Mouse (Mus musculus) heart, embryonic 14.5 days (tissue): ENCODE measurements at regions not wholly inside any gene's neighbourhood (a gene's known extent, or its start where the extent isn't known, plus 50 kb on each side); places are given as distances from the start of the nearest gene placed in this dataset.

Source experiments
- ATAC-seq: fragments of 200-750 bp; cut with Nextera tagmentation; 2 replicates; pipeline ENCODE4 v1.8.0; 2017; ENCODE audit warnings: low read depth, moderate TSS enrichment; ENCODE audit not compliant: insufficient number of reproducible peaks, insufficient read depth, low FRiP score
- H3K27ac ChIP-seq, 2 experiments: fragments of 200-500 bp in 1 of 2; fragments of 300-500 bp in 1 of 2; sonication (generic) in 1 of 2; replicated peaks in 1 of 2; 2 replicates each; pipeline ENCODE4 v1.5.1; 2012 to 2014; ENCODE audit warnings: low read depth in 2 of 2, low read length in 2 of 2, control low read depth in 1 of 2, mild to moderate bottlenecking in 1 of 2, mixed read lengths in 1 of 2; ENCODE audit not compliant: control insufficient read depth in 1 of 2, insufficient read depth in 1 of 2
- H3K27me3 ChIP-seq: fragments of 300-500 bp; sonication (generic); 2 replicates; pipeline ENCODE4 v1.6.1; 2014; ENCODE audit warnings: mild to moderate bottlenecking, low read length, control low read depth; ENCODE audit not compliant: control insufficient read depth, insufficient read depth
- H3K36me3 ChIP-seq: fragments of 300-500 bp; sonication (generic); 2 replicates; pipeline ENCODE4 v1.6.1; 2014; ENCODE audit warnings: mild to moderate bottlenecking, control low read depth, low read length, mixed read lengths; ENCODE audit not compliant: control insufficient read depth, insufficient read depth
- H3K4me1 ChIP-seq, 2 experiments: fragments of 200-500 bp in 1 of 2; fragments of 300-500 bp in 1 of 2; sonication (generic) in 1 of 2; 2 replicates each; pipeline ENCODE4 v1.6.1; 2012 to 2014; ENCODE audit warnings: low read length in 2 of 2, control low read depth in 1 of 2, mixed read lengths in 1 of 2; ENCODE audit not compliant: control insufficient read depth in 2 of 2, insufficient read depth in 2 of 2
- H3K4me2 ChIP-seq: fragments of 300-500 bp; sonication (generic); 2 replicates; pipeline ENCODE4 v1.6.1; 2014; ENCODE audit warnings: mild to moderate bottlenecking, low read length
- H3K4me3 ChIP-seq, 2 experiments: fragments of 200-500 bp in 1 of 2; fragments of 300-500 bp in 1 of 2; sonication (generic) in 1 of 2; 2 replicates each; pipeline ENCODE4 v1.5.1; 2012 to 2014; ENCODE audit warnings: low read length in 2 of 2, mild to moderate bottlenecking in 2 of 2, control low read depth in 1 of 2, low read depth in 1 of 2, moderate library complexity in 1 of 2; ENCODE audit not compliant: control insufficient read depth in 1 of 2, insufficient read depth in 1 of 2
- H3K9ac ChIP-seq: fragments of 300-500 bp; sonication (generic); 2 replicates; pipeline ENCODE4 v1.6.1; 2014; ENCODE audit warnings: mild to moderate bottlenecking, low read length
- H3K9me3 ChIP-seq: fragments of 300-500 bp; sonication (generic); 2 replicates; pipeline ENCODE4 v1.6.1; 2016; ENCODE audit warnings: low read length, control low read depth; ENCODE audit not compliant: control insufficient read depth
- WGBS: fragments of 180-500 bp; shearing (Covaris S2); extraction: QIAGEN DNeasy Blood & Tissue Kit; methylation state at CpG from one replicate; pipeline ENCODE4 v1.1.7; 2014; 5-methylcytosine and 5-hydroxymethylcytosine counted together

GRCm38 (mm10) chr12:110212716-110213115, 66.2 kb upstream of the Dio3 start:
- no peak overlapping the region for H3K4me3 ChIP-seq
- H3K27ac ChIP-seq: no peak overlapping the region
- H3K27me3 ChIP-seq: peaks cover 5% of the 10 kb centered on the region; the same call in 1 of the 2 replicates
- no peak for ATAC-seq
- no peaks in the 10 kb centered on the region for H3K9me3 ChIP-seq
- no peaks in the 10 kb centered on the region for H3K36me3 ChIP-seq
- H3K9ac ChIP-seq: no peak overlapping the region
- whole genome bisulfite sequencing: 63% methylated on average over 4 of the region's 4 CpGs
- no peaks in the 10 kb centered on the region for H3K4me1 ChIP-seq
- H3K4me2 ChIP-seq: no peak overlapping the region

GRCm38 (mm10) chr12:110214833-110215232, 64.0 kb upstream of the Dio3 start:
- 40% methylated on average over 8 of the region's 8 CpGs for WGBS
- no peaks in the 10 kb centered on the region for H3K36me3 ChIP-seq
- H3K4me3 ChIP-seq: no peak overlapping the region
- H3K27me3 ChIP-seq: no peaks in the 10 kb centered on the region
- no peak overlapping the region for H3K27ac ChIP-seq
- no peaks in the 10 kb centered on the region for H3K9me3 ChIP-seq
- H3K9ac ChIP-seq: no peak overlapping the region
- no peaks in the 10 kb centered on the region for H3K4me1 ChIP-seq
- H3K4me2 ChIP-seq: no peak overlapping the region
- ATAC-seq: no peak

- 57% methylated on average over 6 of the region's 6 CpGs for WGBS
- Histone ChIP-seq H3K9me3 (no peaks in the 10 kb centered on the region), H3K36me3 (no peaks in the 10 kb centered on the region), H3K4me2 (no peak overlapping the region), H3K9ac (no peak overlapping the region), H3K27me3 (no peaks in the 10 kb centered on the region), H3K4me1 (no peaks in the 10 kb centered on the region), H3K27ac (no peak overlapping the region), H3K4me3 (no peak overlapping the region)
- ATAC-seq: no peak
Observed at GRCm38 (mm10) chr12:110215311-110215710, 63.6 kb upstream of the Dio3 start.

- no peaks in the 10 kb centered on the region for H3K9me3 ChIP-seq
- H3K4me2 ChIP-seq: no peak overlapping the region
- H3K27ac ChIP-seq: no peak overlapping the region
- no peak overlapping the region for H3K9ac ChIP-seq
- no peak overlapping the region for H3K4me3 ChIP-seq
- no peaks in the 10 kb centered on the region for H3K4me1 ChIP-seq
- no peaks in the 10 kb centered on the region for H3K36me3 ChIP-seq
- H3K27me3 ChIP-seq: 0 out of 2 replicates have a peak, but pooled peaks cover 4% of the 10 kb centered on the region
- WGBS: 73% methylated on average over 8 of the region's 8 CpGs
- ATAC-seq: no peak
Observed at GRCm38 (mm10) chr12:110219750-110220149, 59.1 kb upstream of the Dio3 start.

- H3K4me1 ChIP-seq: no peaks in the 10 kb centered on the region
- H3K36me3 ChIP-seq: no peaks in the 10 kb centered on the region
- ATAC-seq: no peak
- WGBS: 65% methylated on average over 8 of the region's 8 CpGs
- no peaks in the 10 kb centered on the region for H3K9me3 ChIP-seq
- no peak overlapping the region for H3K27ac ChIP-seq
- no peak overlapping the region for H3K4me2 ChIP-seq
- no peak overlapping the region for H3K4me3 ChIP-seq
- H3K9ac ChIP-seq: no peak overlapping the region
- 0 out of 2 replicates have a peak, but pooled peaks cover 4% of the 10 kb centered on the region for H3K27me3 ChIP-seq
Observed at GRCm38 (mm10) chr12:110220516-110220915, 58.4 kb upstream of the Dio3 start.

- no peak for ATAC-seq
- WGBS: 39% methylated on average over 4 of the region's 4 CpGs
Observed at GRCm38 (mm10) chr12:110221184-110221583, 57.7 kb upstream of the Dio3 start.

DNA sequence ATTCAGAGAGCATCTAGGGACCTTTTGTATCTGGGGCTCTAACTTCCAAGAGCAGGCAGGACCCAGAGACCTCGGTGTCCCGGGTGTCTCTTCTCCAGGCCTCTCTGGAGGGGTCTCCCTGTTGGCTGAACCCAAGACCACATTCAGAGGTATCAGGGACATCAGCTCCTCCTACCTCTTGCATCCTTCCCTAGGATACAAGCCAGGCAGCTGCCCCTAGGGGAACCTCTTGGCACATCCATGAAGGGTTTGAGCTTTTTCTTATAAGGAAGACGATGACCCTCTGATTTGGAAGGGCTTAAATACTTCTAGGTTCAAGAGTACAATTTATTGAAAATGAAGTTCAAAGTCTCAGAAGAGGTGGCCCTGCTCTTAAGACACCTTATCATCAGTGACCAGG, 57.2 kb upstream of the Dio3 start:
- 0 out of 2 replicates have a peak, but pooled peaks cover 4% of the 10 kb centered on the region for H3K27me3 ChIP-seq
- no peak for ATAC-seq
- H3K4me3 ChIP-seq: no peak overlapping the region
- WGBS: 73% methylated on average over 3 of the region's 3 CpGs
- H3K27ac ChIP-seq: no peak overlapping the region
- no peaks in the 10 kb centered on the region for H3K4me1 ChIP-seq
- no peak overlapping the region for H3K4me2 ChIP-seq
- no peaks in the 10 kb centered on the region for H3K36me3 ChIP-seq
- H3K9ac ChIP-seq: no peak overlapping the region
- H3K9me3 ChIP-seq: no peaks in the 10 kb centered on the region

More at GRCm38 (mm10) chr12:110221184-110221583, 57.7 kb upstream of the Dio3 start:
- Histone ChIP-seq H3K27ac (no peak overlapping the region), H3K9me3 (no peaks in the 10 kb centered on the region), H3K4me2 (no peak overlapping the region), H3K36me3 (no peaks in the 10 kb centered on the region), H3K4me3 (no peak overlapping the region), H3K27me3 (0 out of 2 replicates have a peak, but pooled peaks cover 4% of the 10 kb centered on the region), H3K4me1 (no peaks in the 10 kb centered on the region), H3K9ac (no peak overlapping the region)

DNA sequence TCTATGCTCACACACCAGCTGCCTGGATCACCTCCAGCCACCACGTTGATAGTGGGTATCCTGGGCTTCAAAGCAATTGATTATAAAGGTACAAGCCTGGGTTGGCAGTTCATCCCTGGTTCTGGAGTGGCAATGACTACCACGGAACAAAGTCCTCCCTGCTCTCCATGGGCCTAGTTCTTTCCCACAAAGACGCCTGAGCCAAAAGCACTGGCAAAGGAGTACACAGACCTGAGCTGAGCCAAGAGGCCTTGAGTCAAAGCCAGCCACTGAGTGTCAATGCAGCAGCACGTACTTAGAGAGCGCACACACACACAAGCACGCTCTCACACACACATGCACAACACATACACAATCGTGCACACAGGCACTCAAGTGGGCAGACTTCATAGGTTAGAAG, 54.6 kb upstream of the Dio3 start:
- Histone ChIP-seq H3K27me3 (peaks cover 7% of the 10 kb centered on the region), H3K4me2 (no peak overlapping the region), H3K4me3 (no peak overlapping the region), H3K27ac (no peak overlapping the region), H3K9ac (no peak overlapping the region), H3K4me1 (no peaks in the 10 kb centered on the region), H3K9me3 (no peaks in the 10 kb centered on the region), H3K36me3 (no peaks in the 10 kb centered on the region)
- 78% methylated on average over 7 of the region's 7 CpGs for WGBS
- no peak for ATAC-seq
